Mouse (Mus musculus) lung, postnatal 4 days (tissue): Measurements from ENCODE around the gene Adnp.

Experiments used
- DNase-seq, 2 experiments: peaks; one replicate each; pipeline ENCODE4 v3.0.0; 2021

The Adnp gene

DNA sequence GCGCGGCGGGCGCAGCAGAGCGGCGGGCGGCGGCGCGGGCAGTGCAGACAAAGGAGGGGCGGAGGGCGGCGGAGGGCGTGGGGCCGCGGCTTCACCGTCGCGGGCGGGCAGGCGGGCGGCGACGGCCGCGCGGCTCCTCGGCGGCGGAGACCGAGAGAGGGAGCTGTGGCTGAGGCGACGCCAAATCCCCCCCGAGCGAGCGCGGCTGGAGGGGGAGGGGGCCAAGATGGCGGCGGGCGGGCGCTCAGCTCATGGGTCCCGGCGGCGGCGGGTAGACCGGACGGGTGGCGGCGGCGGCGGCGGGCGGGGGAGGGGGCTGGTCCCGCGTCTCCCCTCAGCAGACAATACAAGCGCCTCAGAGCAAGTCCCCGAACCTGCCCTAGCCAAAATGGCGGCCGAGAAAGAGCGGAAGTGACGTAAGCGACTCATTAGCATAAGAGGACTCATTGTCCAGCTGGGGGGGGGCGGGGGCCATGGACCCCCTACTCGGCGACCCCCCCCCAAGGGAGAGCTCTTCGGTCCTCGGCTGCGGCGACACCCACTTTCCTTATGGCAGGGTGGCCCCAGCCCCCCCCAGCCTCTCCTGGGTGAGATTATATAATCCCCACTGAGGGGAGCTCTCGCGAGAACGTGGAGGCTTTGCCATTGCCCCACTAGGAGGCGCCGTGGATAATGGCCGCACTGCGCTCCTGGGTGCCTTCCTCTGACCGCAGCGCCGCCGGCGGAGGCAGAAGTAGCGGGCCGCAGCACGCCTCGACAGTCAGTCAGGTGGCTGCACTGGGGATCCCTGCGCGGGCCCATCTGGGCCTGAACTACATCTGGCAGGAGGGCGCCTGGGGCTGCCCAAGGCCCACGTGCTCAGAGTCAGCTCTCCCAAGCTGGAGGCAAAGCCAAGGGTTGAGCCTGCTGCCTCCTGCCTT lies at the start of gene Adnp:
Gene Adnp, minus strand, starts transcription at position 388 of the 920 bp plus-strand sequence.
- peak; percentile 98 to 99 for DNase-seq

DNA sequence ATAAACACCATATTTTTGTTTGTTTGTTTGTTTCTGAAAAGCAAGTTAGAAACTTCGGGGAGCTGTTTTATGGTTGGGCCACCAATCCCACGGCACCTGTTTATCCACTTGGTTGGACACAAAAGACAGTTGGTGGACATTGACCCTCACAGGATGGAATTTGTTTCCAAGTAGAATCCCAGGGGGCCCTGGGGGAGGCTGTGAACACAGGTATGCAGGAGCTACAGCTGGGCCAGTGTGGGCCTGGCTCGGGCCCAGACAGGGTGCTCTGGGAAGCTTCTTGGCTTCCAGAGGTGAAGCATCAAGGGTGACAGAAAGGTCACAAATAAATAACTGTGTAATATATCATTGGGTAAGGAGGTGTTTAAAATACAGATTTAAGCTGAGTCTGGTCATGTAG lies 49.6 kb upstream of the Adnp start:
- no peak for DNase-seq

DNA sequence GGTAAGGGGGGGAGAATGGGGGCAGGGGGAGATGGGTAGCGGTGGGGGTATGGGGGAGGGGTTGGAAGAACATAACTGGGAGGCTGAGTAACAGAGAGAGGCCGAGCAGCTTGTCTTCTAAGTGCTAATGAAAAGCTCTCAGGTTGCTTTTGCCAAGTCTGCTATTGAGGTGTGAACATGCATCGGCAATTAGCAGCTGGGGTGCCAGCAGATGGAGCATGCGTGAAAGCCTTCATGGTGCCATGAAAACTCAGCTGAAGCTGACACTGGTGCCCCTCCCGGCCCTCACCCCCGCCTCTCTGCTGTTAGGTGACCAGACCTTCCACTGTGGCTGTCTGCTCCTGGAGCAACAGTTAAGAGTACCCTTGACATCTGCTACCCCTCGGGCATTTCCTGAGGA lies 46.9 kb upstream of the Adnp start:
- no peak for DNase-seq

DNA sequence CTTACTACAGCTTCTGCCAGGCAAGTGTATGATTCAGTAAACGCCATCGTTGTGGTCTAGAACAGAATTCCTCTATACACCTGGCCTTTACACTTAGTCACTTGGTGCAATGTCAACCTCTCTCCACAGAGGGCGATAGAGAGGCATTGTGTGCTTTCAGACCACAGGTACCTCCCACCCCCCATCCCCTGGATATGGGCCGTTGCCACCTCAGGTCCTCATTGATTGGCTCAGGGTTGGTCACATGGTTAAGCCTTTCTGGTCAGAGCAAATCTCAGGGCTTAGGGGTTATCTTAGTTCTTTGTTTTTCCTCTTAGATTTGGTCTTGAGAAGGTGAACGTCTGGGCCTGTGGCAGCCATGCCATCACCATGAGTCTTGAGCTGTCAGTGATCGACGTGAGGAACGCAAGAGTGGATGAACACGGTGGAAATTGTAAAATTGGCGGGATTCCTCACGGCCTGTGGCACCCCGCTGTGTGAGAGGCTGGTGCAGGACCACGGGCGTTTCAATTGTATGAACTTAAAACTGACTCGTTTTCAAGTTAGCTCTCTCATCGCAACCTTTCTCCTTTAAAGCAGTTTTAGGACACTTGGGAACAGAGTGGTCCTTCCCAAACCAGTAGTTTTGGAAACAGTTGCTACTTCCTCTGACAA lies 45.9 kb upstream of the Adnp start:
- peak in 1 of 2 experiments; percentile 47 for DNase-seq

DNA sequence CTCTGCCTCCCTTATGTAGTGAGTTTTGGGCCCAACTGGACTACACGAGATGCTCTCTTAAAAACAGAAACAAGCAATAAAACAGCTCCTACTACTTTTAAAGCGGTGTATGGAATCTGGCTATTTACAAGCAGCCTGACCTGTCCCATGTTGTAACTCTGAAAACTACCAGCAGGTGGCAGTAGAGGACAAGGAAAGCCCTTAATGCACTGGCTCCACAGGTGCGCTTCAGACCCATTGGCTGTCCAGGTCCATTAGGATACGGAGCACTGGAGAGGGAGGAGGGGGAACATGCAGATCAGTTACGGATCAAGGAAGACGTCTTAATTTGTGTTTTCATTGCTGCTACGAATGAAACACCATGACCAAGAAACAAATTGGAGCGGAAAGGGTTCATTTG lies 43.4 kb upstream of the Adnp start:
- peak in 1 of 2 experiments; percentile 87 for DNase-seq

DNA sequence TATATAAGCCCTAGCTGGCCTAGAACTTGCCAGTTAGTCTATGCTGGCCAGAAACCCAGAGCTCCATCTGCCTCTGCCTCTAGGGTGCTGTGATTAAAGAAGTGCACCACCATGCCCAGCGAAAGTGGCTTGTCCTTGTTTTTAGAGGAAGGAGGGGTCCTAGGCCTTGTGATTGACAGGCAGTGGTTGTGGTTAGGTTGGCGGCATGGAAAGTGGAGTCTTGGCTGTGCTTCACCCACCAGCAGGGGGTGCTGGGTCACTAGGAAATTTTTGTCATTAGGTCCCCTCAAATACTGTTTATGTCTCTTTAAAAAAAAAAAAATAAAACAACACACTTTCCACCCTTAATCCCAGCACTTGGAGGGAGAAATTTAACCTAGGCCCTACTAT lies 41.9 kb upstream of the Adnp start:
- peak in 1 of 2 experiments; percentile 30 for DNase-seq

DNA sequence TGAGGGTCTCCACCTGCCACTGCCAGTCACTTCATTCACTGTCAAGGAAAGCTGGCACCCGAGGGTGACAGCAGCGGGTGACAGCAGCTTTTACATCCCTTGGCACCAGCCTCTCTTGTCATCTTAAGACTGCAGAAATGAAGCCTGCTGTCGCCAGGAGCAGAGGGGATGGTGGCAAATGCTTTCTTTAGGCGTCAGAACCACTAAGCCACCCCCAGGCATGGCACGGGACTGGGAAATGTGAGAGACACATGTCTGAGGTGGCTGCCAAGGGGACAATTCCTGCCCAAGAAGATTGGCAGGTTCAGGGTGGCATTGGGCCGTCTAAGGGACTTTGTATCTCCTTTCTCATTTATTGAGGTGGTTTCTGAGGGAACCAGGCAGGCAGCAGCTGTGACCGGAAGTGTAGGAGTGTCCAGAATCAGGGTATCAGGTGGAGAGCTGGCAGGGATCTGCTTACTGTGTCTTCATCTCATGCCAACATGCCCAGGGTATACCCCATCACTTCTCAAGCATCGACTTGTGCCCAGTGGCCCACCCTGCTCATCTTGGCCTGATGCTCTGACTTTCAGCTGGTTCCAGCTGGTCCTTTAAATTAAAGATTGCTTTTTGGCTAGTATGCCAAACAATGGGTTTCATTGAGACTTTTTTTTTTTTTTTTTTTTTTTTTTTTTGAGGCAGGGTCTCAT lies 41.4 kb upstream of the Adnp start:
- no peak for DNase-seq

DNA sequence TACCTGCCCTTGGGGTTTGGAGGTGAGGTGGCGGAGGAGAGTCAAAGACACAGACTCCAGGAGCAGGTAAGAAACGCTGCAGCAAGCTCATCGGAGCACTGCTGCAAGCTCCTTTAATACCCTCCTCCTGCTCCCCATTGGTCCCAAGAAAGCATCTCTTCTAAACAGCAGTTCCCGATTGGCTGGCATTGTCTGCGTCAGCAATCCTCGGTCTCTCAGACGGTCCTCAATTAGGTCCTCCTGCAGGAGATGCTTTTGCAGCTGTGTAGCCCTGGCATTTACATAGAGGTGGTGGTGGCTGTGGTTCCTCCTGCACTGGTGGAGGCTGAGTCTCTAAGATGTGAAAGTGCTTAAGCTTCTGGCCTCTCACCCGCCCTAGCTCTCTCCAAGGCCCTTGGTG lies 38.7 kb upstream of the Adnp start:
- DNase-seq: no peak

DNA sequence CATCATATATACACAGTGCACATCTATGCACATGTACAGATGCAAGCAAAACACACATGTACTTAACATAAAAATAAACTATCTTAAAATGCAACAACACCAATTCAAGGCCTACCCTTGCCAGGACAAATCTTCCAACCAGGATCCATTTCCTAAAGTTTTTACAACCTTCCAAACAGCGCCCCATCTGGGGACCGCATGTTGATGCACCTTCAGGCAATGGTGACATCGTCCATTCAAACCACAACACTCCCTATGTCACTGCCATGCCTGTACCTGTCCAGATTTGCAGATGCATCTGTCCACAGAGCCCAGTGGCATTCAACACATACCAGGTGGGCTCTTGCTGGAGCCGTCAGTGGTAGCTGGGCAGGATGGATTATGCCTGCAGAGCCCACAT lies 36.4 kb upstream of the Adnp start:
- DNase-seq: no peak

DNA sequence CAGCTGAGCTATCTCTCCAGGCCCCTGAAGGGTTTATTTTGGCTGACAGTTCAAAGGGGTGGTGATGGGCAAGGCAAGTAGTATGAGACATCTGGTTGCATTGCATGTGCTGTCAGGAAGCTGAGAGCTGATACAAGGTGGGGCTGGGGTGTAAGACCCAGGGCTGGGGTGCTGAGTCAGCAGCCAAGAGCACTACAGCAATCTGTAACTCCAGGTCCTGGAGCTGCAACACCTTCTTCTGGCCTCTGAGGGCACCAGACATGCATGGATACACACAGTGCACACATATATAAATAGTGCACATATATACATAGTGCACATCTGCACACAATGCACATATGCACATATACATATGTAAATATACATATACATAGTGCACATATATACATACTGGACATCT lies 35.9 kb upstream of the Adnp start:
- peak in 1 of 2 experiments; percentile 30 for DNase-seq

DNA sequence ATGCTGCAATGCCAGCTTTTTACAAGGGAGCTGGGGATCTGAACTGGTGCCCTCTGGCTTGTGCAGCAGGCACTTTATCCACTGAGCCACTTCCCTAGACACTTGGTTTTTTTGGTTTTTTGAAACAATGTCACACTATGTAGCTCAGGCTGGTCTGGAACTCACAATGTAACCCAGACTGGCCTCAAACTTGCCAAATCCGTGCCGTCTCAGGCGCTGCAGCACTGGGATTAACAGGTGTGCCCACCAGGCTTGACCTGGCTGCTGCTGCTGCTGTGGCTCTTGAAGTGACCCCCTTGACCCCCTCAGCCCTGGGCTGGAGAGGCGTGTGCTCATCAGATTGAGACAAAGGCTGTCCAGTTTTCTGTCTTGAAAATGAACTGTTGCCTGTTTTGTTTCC lies 31.4 kb upstream of the Adnp start:
- DNase-seq: no peak

DNA sequence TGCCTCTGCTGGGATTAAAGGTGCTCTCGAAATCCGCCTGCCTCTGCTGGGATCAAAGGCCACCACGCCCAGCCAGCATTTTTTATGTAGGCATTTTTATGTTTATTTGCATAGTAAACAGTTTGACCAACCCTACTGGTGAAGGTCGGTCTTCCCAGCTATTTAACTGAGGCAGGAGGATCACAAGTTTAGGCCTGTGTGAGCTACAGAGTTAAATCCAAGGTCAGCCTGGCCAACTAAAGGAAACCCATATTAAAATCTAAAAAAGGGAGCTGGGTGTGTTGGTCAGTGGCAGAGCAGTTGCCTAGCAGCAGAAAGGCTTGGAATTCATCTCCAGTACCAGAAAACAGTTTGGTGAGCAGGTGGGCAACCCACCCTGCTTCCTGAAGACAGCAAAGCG lies 26.4 kb upstream of the Adnp start:
- peak in 1 of 2 experiments; percentile 8 for DNase-seq

DNA sequence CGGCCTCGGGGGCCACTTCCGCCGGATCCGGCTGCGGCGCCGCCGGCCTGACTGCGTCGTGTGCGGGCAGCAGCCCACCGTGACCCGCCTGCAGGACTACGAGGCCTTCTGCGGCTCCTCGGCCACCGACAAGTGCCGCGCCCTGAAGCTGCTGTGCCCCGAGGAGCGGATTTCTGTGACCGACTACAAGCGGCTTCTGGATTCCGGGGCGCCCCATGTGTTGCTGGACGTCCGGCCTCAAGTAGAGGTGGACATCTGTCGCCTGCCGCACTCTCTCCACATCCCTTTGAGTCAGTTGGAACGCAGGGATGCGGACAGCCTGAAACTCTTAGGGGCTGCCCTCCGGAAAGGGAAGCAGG lies 24.5 kb upstream of the Adnp start:
- no peak for DNase-seq

DNA sequence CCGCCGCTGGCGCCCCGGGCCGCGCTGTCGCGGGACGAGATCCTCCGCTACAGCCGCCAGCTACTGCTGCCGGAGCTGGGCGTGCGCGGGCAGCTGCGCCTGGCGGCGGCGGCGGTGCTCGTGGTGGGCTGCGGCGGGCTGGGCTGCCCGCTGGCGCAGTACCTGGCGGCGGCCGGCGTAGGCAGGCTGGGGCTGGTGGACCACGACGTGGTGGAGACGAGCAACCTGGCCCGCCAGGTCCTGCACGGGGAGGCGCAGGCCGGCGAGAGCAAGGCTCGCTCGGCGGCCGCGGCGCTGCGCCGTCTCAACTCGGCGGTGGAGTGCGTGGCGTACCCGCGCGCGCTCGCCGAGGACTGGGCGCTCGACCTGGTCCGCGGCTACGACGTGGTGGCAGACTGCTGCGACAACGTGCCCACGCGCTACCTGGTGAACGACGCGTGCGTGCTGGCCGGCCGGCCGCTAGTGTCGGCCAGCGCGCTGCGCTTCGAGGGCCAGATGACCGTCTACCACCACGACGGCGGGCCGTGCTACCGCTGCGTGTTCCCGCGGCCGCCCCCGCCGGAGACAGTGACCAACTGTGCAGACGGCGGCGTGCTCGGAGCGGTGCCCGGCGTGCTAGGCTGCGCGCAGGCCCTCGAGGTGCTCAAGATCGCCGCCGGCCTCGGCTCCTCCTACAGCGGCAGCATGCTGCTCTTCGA lies 24.0 kb upstream of the Adnp start:
- peak; percentile 40 to 52 for DNase-seq

DNA sequence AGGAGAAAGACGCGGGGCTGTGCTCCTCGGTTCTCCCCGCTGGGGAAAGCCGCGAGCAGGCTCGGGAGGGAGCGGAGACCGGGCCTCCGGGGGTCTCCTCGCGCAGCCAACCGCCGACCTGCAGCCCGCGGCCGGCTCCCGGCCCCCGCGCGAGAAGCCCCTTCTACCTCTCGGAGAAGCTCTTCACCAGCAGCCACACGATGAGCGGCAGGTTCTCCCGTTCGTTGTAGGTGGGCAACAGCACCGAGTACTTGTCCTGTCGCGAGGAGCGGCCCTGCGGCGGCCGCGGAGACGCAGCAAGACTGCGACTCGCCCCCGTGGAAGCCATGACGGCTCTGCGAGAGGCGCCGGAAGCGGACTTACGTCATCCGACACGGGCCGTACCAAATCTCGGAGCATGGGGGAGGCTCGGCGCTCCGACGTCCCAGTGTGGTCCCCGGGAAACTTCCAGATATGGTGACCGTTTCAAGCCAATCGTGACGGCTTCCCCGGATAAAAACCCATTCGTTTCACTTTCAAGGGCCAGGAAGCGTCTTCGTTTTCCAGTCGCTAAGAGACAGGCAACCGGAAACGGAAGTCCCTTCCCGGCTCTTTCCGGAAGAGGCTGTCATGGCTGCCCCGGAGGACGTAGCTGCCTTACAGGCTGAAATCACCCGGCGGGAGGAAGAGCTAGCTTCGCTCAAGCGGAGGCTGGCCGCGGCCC lies 23.3 kb upstream of the Adnp start, which contains the start of the genes Gm20716, Dpm1 and Mocs3:
Gene Gm20716, minus strand, starts transcription at position 339 of the 703 bp plus-strand sequence.
Gene Dpm1, minus strand, starts transcription at position 566 of the 703 bp plus-strand sequence.
Gene Mocs3, plus strand, starts transcription at position 597 of the 703 bp plus-strand sequence.
- DNase-seq: peak; percentile 89 to 90

DNA sequence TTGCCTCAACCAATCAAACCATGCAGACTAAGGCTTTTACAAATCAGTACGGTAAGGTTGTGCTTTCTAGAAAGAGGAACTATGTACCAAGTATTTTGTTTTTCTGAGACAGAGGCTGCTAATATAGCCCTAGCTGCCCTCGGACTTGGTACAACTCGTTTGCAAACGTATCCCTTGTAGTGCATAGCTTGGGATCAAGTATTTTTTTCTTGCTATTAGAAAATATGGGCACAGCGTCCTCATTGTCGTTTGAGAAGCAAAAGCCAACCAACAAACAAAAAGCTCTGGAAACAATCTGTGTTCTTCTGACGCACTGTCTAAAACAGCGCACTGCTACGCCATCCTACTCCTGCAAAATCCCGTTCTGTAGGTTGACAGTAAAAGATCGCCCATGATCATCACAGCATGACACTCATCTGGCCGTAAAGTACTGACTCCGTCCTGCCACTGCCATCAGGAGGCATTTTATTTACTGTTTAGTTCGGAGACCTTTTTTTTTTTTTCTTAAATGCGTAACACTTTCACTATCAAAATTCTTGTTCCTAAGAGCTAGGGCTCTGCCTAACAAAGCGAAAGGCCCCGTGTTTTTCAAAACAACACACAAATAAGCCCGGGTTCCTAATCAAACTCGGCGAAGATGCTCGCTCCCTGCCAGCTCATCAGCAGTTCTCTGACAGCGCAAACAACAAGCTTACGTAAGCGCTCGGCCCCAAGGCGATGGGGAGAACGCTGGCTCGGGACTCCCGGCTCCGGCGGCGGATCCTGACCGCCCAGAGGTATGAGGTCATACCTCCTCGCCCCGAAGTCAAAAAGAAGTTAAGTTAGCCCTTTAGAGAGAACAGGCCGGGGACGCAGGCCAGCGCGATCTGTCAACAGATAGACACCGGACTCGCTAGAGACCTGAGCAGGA lies 22.5 kb upstream of the Adnp start:
- DNase-seq: peak; percentile 46 to 50

DNA sequence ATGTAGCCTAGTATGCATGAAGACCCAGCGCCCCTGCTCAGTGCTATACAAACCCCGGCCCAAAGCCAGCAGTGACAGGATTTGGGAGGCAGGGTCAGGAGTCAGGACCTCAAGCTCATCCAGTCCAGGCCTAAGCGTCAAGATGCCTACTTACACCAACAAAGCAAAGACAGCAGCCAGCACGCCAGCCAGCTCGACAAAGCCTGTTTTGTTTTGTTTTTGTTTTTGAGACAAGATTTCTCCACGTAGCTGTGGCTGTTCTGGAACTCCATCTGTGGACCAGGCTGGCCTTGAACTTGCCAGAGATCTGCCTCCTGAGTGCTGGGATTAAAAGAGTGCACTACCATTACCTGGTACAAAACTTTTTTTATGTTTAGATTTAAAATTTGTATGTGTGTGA lies 16.4 kb upstream of the Adnp start:
- DNase-seq: no peak

DNA sequence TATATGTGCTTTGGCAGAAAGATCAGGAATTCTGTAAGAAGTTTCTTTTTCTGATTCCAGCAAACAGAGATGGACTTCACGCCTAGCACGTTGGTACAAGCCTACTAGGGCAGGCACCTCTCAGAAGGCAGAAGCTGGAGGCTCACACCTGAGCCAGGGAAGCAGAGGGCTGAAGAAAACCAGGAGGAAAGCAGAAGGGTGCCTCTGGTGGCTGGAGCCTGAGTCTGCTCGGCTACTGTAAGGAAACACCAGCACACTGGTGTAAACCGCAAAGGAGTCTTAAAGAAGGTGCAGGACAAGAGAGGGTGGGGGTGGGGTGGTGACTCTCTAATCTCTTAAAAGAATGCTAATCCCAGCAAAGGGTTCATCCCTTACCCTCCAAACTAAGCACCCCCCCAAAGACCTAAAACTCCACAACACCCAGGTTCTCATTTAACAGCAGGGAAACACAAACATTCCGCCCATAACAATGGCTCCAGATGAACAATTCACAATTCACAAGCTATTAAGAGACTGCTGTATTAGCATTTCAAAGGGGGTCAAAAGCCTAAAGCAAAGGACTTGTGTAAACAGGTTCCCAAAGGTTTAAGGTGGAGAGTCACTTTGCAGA lies 7.0 kb upstream of the Adnp start:
- no peak for DNase-seq

DNA sequence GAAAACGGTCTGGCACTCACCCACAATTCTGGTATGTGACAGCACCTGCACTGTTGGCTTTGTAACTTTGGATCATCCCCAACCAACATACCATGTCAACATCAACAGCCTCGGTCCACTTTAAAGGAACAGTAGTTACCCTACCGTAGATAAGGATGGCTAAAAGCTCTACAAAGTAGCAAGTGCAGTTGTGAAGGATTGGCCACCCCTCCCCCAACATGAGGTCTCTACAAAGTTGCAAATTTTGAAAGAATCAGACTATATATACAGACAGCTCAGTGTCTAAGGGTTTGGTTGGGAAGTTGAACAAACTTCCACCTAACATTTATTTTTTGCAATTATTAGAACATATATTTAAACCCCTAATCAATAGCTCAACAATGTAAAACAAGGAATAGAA lies 971 bp upstream of the Adnp start:
- DNase-seq: no peak
